Mouse (Mus musculus): ENCODE results near the gene Crat.

DNA sequence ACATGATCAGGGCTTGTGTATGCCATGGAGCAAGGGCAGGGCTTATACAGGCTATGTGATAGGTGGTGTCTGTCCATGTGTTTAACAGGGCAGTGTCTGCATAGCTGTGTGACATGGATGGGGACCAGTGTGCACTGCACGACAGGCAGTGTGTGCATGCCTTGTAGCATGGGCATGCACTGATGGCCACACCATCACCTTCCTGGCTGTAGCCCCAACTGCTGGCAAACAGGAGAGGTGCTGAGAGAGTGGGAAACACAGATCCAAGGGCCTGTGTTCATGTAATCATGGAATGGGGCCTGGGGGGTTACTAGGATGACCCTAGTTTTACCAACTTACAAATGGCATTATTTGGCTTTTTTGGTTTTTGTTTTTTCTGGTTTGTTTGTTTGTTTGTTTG is 11.7 kb downstream of the Crat start:
- no peak for TF ChIP-seq CTCF (IDR thresholded peaks at IDR 0.05; ENCODE audit: low read depth)
- no peak for TF ChIP-seq EP300 (IDR thresholded peaks at IDR 0.05; ENCODE audit: low read depth)
